9 mouse cellular contexts compared by ENCODE assay signal in genomic region chr2:180214352-180214978, GRCm38 (mm10). TPM values are rescaled to one million over a fixed set of nuclear protein-coding genes. Genes with fewer than 3 reads are reported as not detected.
DNase-seq lines count a peak whose midpoint lies in the region; ATAC-seq lines count a peak whose summit lies in the region.
"Had no signal": no experiment of that assay in that cellular context is flagged by ENCODE, and none has a peak within 500 bp of the region (broad histone marks: within the 10 kb centered on the region; RNA-seq: fewer than 3 reads in every experiment).

No protein-coding gene starts in this region.

- H3K36me3 ChIP-seq in heart, embryonic 11.5 days (ENCODE audit: control insufficient read depth, insufficient read depth, low read length) = no peaks in the 10 kb centered on the region
- no peaks in the 10 kb centered on the region for H3K36me3 ChIP-seq in intestine, embryonic 15.5 days
- peaks cover 4% of the 10 kb centered on the region; the same call in 1 of the 2 replicates for H3K36me3 ChIP-seq in lung, embryonic 16.5 days (ENCODE audit: control insufficient read depth, insufficient read depth, low read length)
- no peaks in the 10 kb centered on the region for H3K36me3 ChIP-seq in forebrain, embryonic 12.5 days (replicated peaks)

- H3K9me3 ChIP-seq in heart, embryonic 11.5 days (replicated peaks; ENCODE audit: control insufficient read depth, low read length) = peaks cover 2% of the 10 kb centered on the region; the same call in 1 of the 2 replicates
- H3K9me3 ChIP-seq in intestine, embryonic 15.5 days = no peaks in the 10 kb centered on the region
- peaks cover 3% of the 10 kb centered on the region; the same call in 1 of the 2 replicates for H3K9me3 ChIP-seq in lung, embryonic 16.5 days (ENCODE audit: control insufficient read depth, low read length)
- H3K9me3 ChIP-seq in forebrain, embryonic 12.5 days = 0 out of 2 replicates have a peak, but pooled peaks cover 3% of the 10 kb centered on the region

- no peak overlapping the region for H3K4me3 ChIP-seq in heart, embryonic 11.5 days (ENCODE audit: low read depth, low read length)
- no peak overlapping the region for H3K4me3 ChIP-seq in intestine, embryonic 15.5 days (replicated peaks)
- no peak overlapping the region for H3K4me3 ChIP-seq in lung, embryonic 16.5 days (ENCODE audit: low read length)
- H3K4me3 ChIP-seq in forebrain, embryonic 12.5 days (replicated peaks) = no peak overlapping the region

- WGBS in heart, embryonic 11.5 days (ENCODE audit: insufficient replicate concordance) = 62% methylated on average over 4 of the region's 4 CpGs
- 44% methylated on average over 4 of the region's 4 CpGs for WGBS in intestine, embryonic 15.5 days
- 37% methylated on average over 4 of the region's 4 CpGs for WGBS in lung, embryonic 16.5 days
- WGBS in forebrain, embryonic 12.5 days = 84% methylated on average over 4 of the region's 4 CpGs

- 0 out of 2 replicates have a peak, but pooled peaks have one; percentile 29 for ATAC-seq in heart, embryonic 11.5 days (replicated peaks; ENCODE audit: insufficient number of reproducible peaks, low FRiP score, low TSS enrichment)
- ATAC-seq in intestine, embryonic 15.5 days = peak; percentile 52
- ATAC-seq in lung, embryonic 16.5 days (ENCODE audit: low read depth) = peak; percentile 24
- ATAC-seq in forebrain, embryonic 12.5 days (ENCODE audit: low FRiP score) = no peak

- 0 out of 2 replicates have a peak overlapping the region, but pooled peaks have one; percentile 19 for H3K9ac ChIP-seq in heart, embryonic 11.5 days (ENCODE audit: low read depth, low read length)
- peak overlapping the region; percentile 41; the same call in 1 of the 2 replicates for H3K9ac ChIP-seq in intestine, embryonic 15.5 days
- peak overlapping the region; percentile 48 for H3K9ac ChIP-seq in lung, embryonic 16.5 days (ENCODE audit: low read length)
- H3K9ac ChIP-seq in forebrain, embryonic 12.5 days = no peak overlapping the region

- 0 out of 2 replicates have a peak overlapping the region, but pooled peaks have one; percentile 22 for H3K27ac ChIP-seq in heart, embryonic 11.5 days (ENCODE audit: low read depth, low read length)
- peak overlapping the region; percentile 52 for H3K27ac ChIP-seq in intestine, embryonic 15.5 days
- peak overlapping the region; percentile 88 for H3K27ac ChIP-seq in lung, embryonic 16.5 days (ENCODE audit: low read length)
- no peak overlapping the region for H3K27ac ChIP-seq in forebrain, embryonic 12.5 days

- no peak overlapping the region for H3K4me2 ChIP-seq in heart, embryonic 11.5 days
- H3K4me2 ChIP-seq in intestine, embryonic 15.5 days (replicated peaks) = peak overlapping the region; percentile 30
- H3K4me2 ChIP-seq in lung, embryonic 16.5 days (ENCODE audit: low read depth, low read length) = peak overlapping the region; percentile 22; the same call in 1 of the 2 replicates
- H3K4me2 ChIP-seq in forebrain, embryonic 12.5 days = no peak overlapping the region

- DNase-seq in heart, adult 8-10 months (ENCODE audit: low spot score) = no peak
- DNase-seq in NIH3T3 (ENCODE audit: low read depth) = peak; percentile 46
- DNase-seq in B cell, adult 2 months = no peak
- no peak for DNase-seq in urinary bladder, postnatal 25 days (ENCODE audit: low spot score)
- DNase-seq: liver had no signal

- peaks cover 37% of the 10 kb centered on the region for H3K4me1 ChIP-seq in heart, embryonic 11.5 days (ENCODE audit: control insufficient read depth, insufficient read depth, low read length)
- H3K4me1 ChIP-seq in intestine, embryonic 15.5 days (replicated peaks) = peaks cover 40% of the 10 kb centered on the region
- peaks cover 57% of the 10 kb centered on the region for H3K4me1 ChIP-seq in lung, embryonic 16.5 days (replicated peaks; ENCODE audit: control insufficient read depth, insufficient read depth, low read length)
- peaks cover 19% of the 10 kb centered on the region; the same call in 1 of the 2 replicates for H3K4me1 ChIP-seq in forebrain, embryonic 12.5 days

- no peaks in the 10 kb centered on the region for H3K27me3 ChIP-seq in heart, embryonic 11.5 days (ENCODE audit: control insufficient read depth, insufficient read depth, low read length)
- no peaks in the 10 kb centered on the region for H3K27me3 ChIP-seq in intestine, embryonic 15.5 days (replicated peaks)
- no peaks in the 10 kb centered on the region for H3K27me3 ChIP-seq in lung, embryonic 16.5 days (ENCODE audit: control insufficient read depth, insufficient read depth, low read depth, low read length)
- H3K27me3 ChIP-seq in forebrain, embryonic 12.5 days = no peaks in the 10 kb centered on the region

RNA-seq across cellular contexts. Expression of gene Lama5, which starts 11.2 kb away (rescaled TPM):
- 24.0 and 27.5 TPM in 2 replicates for polyA plus RNA-seq in heart, embryonic 11.5 days (2014; fragmentation: Nextera tagmentation; extraction: Ambion mirVana)
- 100 to 1,000 TPM in 1 of 4 experiments, 10 to 100 TPM in 3; 78.1 to 110 (median 93.3) TPM for total RNA-seq in heart, adult 8-10 months (2022)
- polyA plus RNA-seq in intestine, embryonic 15.5 days (2015; fragmentation: Nextera tagmentation; extraction: Ambion mirVana) = 30.9 and 37.8 TPM in 2 replicates
- 102 and 112 TPM in 2 replicates for polyA plus RNA-seq in lung, embryonic 16.5 days (2015; fragmentation: Nextera tagmentation; extraction: Ambion mirVana)
- 4.9 and 5.1 TPM in 2 replicates for polyA plus RNA-seq in forebrain, embryonic 12.5 days (2016; fragmentation: Nextera tagmentation; extraction: Ambion mirVana)

RNA-seq across cellular contexts. Expression of gene Rps21, which starts 42.7 kb away (rescaled TPM):
- polyA plus RNA-seq in heart, embryonic 11.5 days (2014; fragmentation: Nextera tagmentation; extraction: Ambion mirVana) = 347 and 390 TPM in 2 replicates
- 100 to 1,000 TPM; 452 to 674 (median 565) TPM for total RNA-seq in heart, adult 8-10 months (2022)
- polyA plus RNA-seq in intestine, embryonic 15.5 days (2015; fragmentation: Nextera tagmentation; extraction: Ambion mirVana) = 577 and 672 TPM in 2 replicates
- 455 and 526 TPM in 2 replicates for polyA plus RNA-seq in lung, embryonic 16.5 days (2015; fragmentation: Nextera tagmentation; extraction: Ambion mirVana)
- 464 and 488 TPM in 2 replicates for polyA plus RNA-seq in forebrain, embryonic 12.5 days (2016; fragmentation: Nextera tagmentation; extraction: Ambion mirVana)

RNA-seq across cellular contexts. Expression of gene Adrm1, which starts 43.2 kb away (rescaled TPM):
- 121 and 126 TPM in 2 replicates for polyA plus RNA-seq in heart, embryonic 11.5 days (2014; fragmentation: Nextera tagmentation; extraction: Ambion mirVana)
- total RNA-seq in heart, adult 8-10 months (2022) = 10 to 100 TPM; 80.8 to 93.9 (median 90.0) TPM
- 172 TPM in 2 replicates for polyA plus RNA-seq in intestine, embryonic 15.5 days (2015; fragmentation: Nextera tagmentation; extraction: Ambion mirVana)
- polyA plus RNA-seq in lung, embryonic 16.5 days (2015; fragmentation: Nextera tagmentation; extraction: Ambion mirVana) = 162 and 173 TPM in 2 replicates
- polyA plus RNA-seq in forebrain, embryonic 12.5 days (2016; fragmentation: Nextera tagmentation; extraction: Ambion mirVana) = 213 and 225 TPM in 2 replicates

RNA-seq across cellular contexts. Expression of gene Cables2, which starts 58.8 kb away (rescaled TPM):
- 11.8 TPM in 2 replicates for polyA plus RNA-seq in heart, embryonic 11.5 days (2014; fragmentation: Nextera tagmentation; extraction: Ambion mirVana)
- 10 to 100 TPM; 12.1 to 14.1 (median 12.6) TPM for total RNA-seq in heart, adult 8-10 months (2022)
- polyA plus RNA-seq in intestine, embryonic 15.5 days (2015; fragmentation: Nextera tagmentation; extraction: Ambion mirVana) = 11.4 and 12.7 TPM in 2 replicates
- polyA plus RNA-seq in lung, embryonic 16.5 days (2015; fragmentation: Nextera tagmentation; extraction: Ambion mirVana) = 6.3 and 8.4 TPM in 2 replicates
- polyA plus RNA-seq in forebrain, embryonic 12.5 days (2016; fragmentation: Nextera tagmentation; extraction: Ambion mirVana) = 17.7 and 20.8 TPM in 2 replicates

Comparison
In these comparisons a context has a peak if more than half of its experiments do, and no peak if none do; other contexts are left out.
1. H3K4me2 ChIP-seq: peak in intestine, embryonic 15.5 days (single experiment) and lung, embryonic 16.5 days (single experiment); none in heart, embryonic 11.5 days (single experiment) and forebrain, embryonic 12.5 days (single experiment).